Mouse (Mus musculus) kidney, adult 8-10 months (tissue): Measurements from ENCODE around the gene Dagla.
A peak's percentile ranks its signal among the peaks of the same experiment; 100 is the strongest.

Experiments
- DNase-seq, 2 experiments: peaks; one replicate each; pipeline ENCODE4 v3.0.0; 2022

Dagla gene

GRCm38 (mm10) chr19:10304810-10305544 is at the start of gene Dagla:
Dagla (minus strand) TSS chr19:10304877.
- peak in 1 of 2 experiments; percentile 53 for DNase-seq

- no peak for DNase-seq
Observed at GRCm38 (mm10) chr19:10352218-10352617, 47.5 kb upstream of the Dagla start.

- no peak for DNase-seq
Observed at GRCm38 (mm10) chr19:10347628-10348273, 43.1 kb upstream of the Dagla start.

GRCm38 (mm10) chr19:10345696-10346095 is 41.0 kb upstream of the Dagla start:
- no peak for DNase-seq

GRCm38 (mm10) chr19:10343866-10344265 is 39.2 kb upstream of the Dagla start:
- no peak for DNase-seq

GRCm38 (mm10) chr19:10341817-10342439 is 37.3 kb upstream of the Dagla start:
- DNase-seq, result no peak

GRCm38 (mm10) chr19:10341152-10341551 is 36.5 kb upstream of the Dagla start:
- DNase-seq, result peak in 1 of 2 experiments; percentile 30

GRCm38 (mm10) chr19:10340661-10341060 is 36.0 kb upstream of the Dagla start:
- no peak for DNase-seq

- no peak for DNase-seq
Observed at GRCm38 (mm10) chr19:10339271-10339670, 34.6 kb upstream of the Dagla start.

GRCm38 (mm10) chr19:10338724-10339123 is 34.0 kb upstream of the Dagla start:
- DNase-seq, result no peak

- no peak for DNase-seq
Observed at GRCm38 (mm10) chr19:10334467-10334866, 29.8 kb upstream of the Dagla start.

- DNase-seq, result peak; percentile 28 to 58
Observed at GRCm38 (mm10) chr19:10333545-10334252, 29.0 kb upstream of the Dagla start.

GRCm38 (mm10) chr19:10331706-10332105 is 27.0 kb upstream of the Dagla start:
- no peak for DNase-seq

- DNase-seq, result no peak
Observed at GRCm38 (mm10) chr19:10329033-10329432, 24.4 kb upstream of the Dagla start.

GRCm38 (mm10) chr19:10326609-10327008 is 21.9 kb upstream of the Dagla start:
- no peak for DNase-seq

GRCm38 (mm10) chr19:10323860-10324259 is 19.2 kb upstream of the Dagla start:
- DNase-seq, result no peak

- no peak for DNase-seq
Observed at GRCm38 (mm10) chr19:10323362-10323837, 18.7 kb upstream of the Dagla start.

- no peak for DNase-seq
Observed at GRCm38 (mm10) chr19:10317795-10318194, 13.1 kb upstream of the Dagla start.

- DNase-seq, result no peak
Observed at GRCm38 (mm10) chr19:10317358-10317757, 12.7 kb upstream of the Dagla start.

- DNase-seq, result no peak
Observed at GRCm38 (mm10) chr19:10316956-10317355, 12.3 kb upstream of the Dagla start.

GRCm38 (mm10) chr19:10312072-10312471 is 7.4 kb upstream of the Dagla start:
- DNase-seq, result no peak

GRCm38 (mm10) chr19:10308990-10309389 is 4.3 kb upstream of the Dagla start:
- DNase-seq, result no peak

- no peak for DNase-seq
Observed at GRCm38 (mm10) chr19:10307941-10308340, 3.3 kb upstream of the Dagla start.
